Mouse (Mus musculus) liver, embryonic 12.5 days (tissue): ENCODE data around the gene Calm2. TPM values are rescaled to one million over a fixed set of nuclear protein-coding genes. Genes with fewer than 3 reads are reported as not detected.

ENCODE experiments used
- ATAC-seq: fragments of 200-750 bp; cut with Nextera tagmentation; 2 replicates; pipeline ENCODE4 v1.8.0; 2017; ENCODE audit warnings: moderate number of reproducible peaks, mild to moderate bottlenecking, moderate library complexity
- H3K27ac ChIP-seq: fragments of 300-500 bp; sonication (generic); 2 replicates; pipeline ENCODE4 v1.5.1; 2016; ENCODE audit warnings: mild to moderate bottlenecking
- H3K27me3 ChIP-seq: fragments of 300-500 bp; sonication (generic); replicated peaks from 2 replicates; pipeline ENCODE4 v1.6.1; 2016; ENCODE audit warnings: mild to moderate bottlenecking, moderate library complexity
- H3K36me3 ChIP-seq: fragments of 300-500 bp; sonication (generic); 2 replicates; pipeline ENCODE4 v1.6.1; 2016; ENCODE audit warnings: mild to moderate bottlenecking, moderate library complexity
- H3K4me1 ChIP-seq: fragments of 300-500 bp; sonication (generic); 2 replicates; pipeline ENCODE4 v1.6.1; 2016
- H3K4me2 ChIP-seq: fragments of 300-500 bp; sonication (generic); 2 replicates; pipeline ENCODE4 v1.6.1; 2016; ENCODE audit warnings: mild to moderate bottlenecking, moderate library complexity
- H3K4me3 ChIP-seq: fragments of 300-500 bp; sonication (generic); 2 replicates; pipeline ENCODE4 v1.5.1; 2016; ENCODE audit warnings: mild to moderate bottlenecking, moderate library complexity
- H3K9ac ChIP-seq: fragments of 300-500 bp; sonication (generic); 2 replicates; pipeline ENCODE4 v1.6.1; 2016; ENCODE audit warnings: mild to moderate bottlenecking, moderate library complexity
- H3K9me3 ChIP-seq: fragments of 300-500 bp; sonication (generic); replicated peaks from 2 replicates; pipeline ENCODE4 v1.6.1; 2016; ENCODE audit warnings: mild to moderate bottlenecking, moderate library complexity
- WGBS: fragments of 180-500 bp; shearing (Covaris S2); methylation state at CpG from one replicate; pipeline ENCODE4 v1.1.7; 2016; ENCODE audit not compliant: insufficient replicate concordance; 5-methylcytosine and 5-hydroxymethylcytosine counted together
- polyA plus RNA-seq: library from polyadenylated mRNA; unstranded; fragments of >200 nt; fragmentation: Nextera tagmentation; extraction: Ambion mirVana; gene quantifications from 2 replicates; pipeline ENCODE4 v1.2.1, GENCODE M21; 2016

Gene Calm2
- polyA plus RNA-seq, 1 experiment from 2014 or later, result 401 TPM

GRCm38 (mm10) chr17:87387068-87387467 lies 59.7 kb downstream of the Calm2 start:
- no peak for ATAC-seq
- H3K4me2 ChIP-seq, result no peak overlapping the region
- no peak overlapping the region for H3K4me3 ChIP-seq
- H3K27ac ChIP-seq, result no peak overlapping the region
- H3K27me3 ChIP-seq, result 0 out of 2 replicates have a peak, but pooled peaks cover 4% of the 10 kb centered on the region
- no peaks in the 10 kb centered on the region for H3K4me1 ChIP-seq
- no peaks in the 10 kb centered on the region for H3K9me3 ChIP-seq
- 46% methylated on average over 5 of the region's 5 CpGs for WGBS
- H3K36me3 ChIP-seq, result no peaks in the 10 kb centered on the region
- no peak overlapping the region for H3K9ac ChIP-seq

- Histone ChIP-seq H3K9me3 (no peaks in the 10 kb centered on the region), H3K27ac (no peak overlapping the region), H3K4me2 (no peak overlapping the region), H3K36me3 (no peaks in the 10 kb centered on the region), H3K27me3 (0 out of 2 replicates have a peak, but pooled peaks cover 4% of the 10 kb centered on the region), H3K4me3 (no peak overlapping the region), H3K9ac (no peak overlapping the region), H3K4me1 (no peaks in the 10 kb centered on the region)
- no peak for ATAC-seq
- 64% methylated on average over 3 of the region's 3 CpGs for WGBS
Observed at GRCm38 (mm10) chr17:87385835-87386234, 60.9 kb downstream of the Calm2 start.

Other genes with a start within 250 kb of the Calm2 start
- gene Mcfd2, start 181.0 kb downstream of the Calm2 start, polyA plus RNA-seq, result 47.5 and 51.3 TPM in 2 replicates
- gene Ttc7, start 164.0 kb downstream of the Calm2 start, polyA plus RNA-seq, result 15.3 and 17.0 TPM in 2 replicates
- not detected in 2 replicates for gene Stpg4, start 19.2 kb downstream of the Calm2 start, polyA plus RNA-seq
- 2.3 and 3.2 TPM in 2 replicates for gene Epcam, start 189.0 kb upstream of the Calm2 start, polyA plus RNA-seq
- 52.5 and 54.9 TPM in 2 replicates for gene Msh2, start 225.4 kb upstream of the Calm2 start, polyA plus RNA-seq